Mouse (Mus musculus): ENCODE data around the gene Mcts2. TPM values are rescaled to one million over a fixed set of nuclear protein-coding genes. Genes with fewer than 3 reads are reported as not detected.
"Not testable (repeated sequence)": the region's sequence is repeated elsewhere in the genome, so short reads cannot be mapped to it uniquely, and the experiment has no call there.

The Mcts2 gene
- polyA plus RNA-seq, 1 experiment: 27.0 TPM

DNA sequence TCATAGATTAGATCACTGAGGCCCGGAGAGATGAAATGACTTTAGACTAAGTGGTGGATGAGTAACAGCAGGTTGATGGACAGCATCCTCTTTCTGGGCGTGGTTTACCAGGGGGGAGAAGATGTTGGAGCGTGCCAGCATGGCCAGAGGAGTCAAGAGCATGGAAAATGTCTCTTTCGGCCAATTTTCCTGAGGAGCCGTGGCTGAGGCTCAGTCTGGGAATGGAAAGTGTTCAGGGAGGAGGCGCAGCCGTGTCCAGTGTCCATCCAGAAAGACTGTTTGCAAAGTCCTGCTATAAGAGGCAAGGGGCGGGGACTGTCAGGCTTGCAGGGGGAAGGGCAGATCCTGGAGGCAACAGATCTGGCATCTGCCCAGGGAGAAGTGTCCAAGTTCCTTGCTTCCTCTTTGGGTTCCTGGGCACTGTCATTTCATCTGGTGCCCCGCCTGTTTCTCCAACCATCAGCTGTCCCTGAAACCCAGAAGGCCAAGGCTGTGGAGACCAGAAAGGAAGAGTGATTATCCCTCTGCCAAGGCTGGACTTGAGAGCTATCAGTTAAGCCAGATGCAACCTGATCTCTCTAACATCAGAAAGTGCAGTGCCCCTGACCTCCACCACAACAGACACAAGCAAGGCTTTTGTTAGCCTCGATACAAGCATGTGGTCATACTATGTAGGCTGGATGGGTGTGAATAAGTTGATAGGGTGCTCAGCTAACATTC, 33.8 kb upstream of the Mcts2 start:
- Histone ChIP-seq H3K27me3 (ENCODE audit: control insufficient read depth, insufficient read depth, insufficient read length) (no peaks in the 10 kb centered on the region), H3K4me3 (no peak overlapping the region), H3K79me2 (ENCODE audit: control insufficient read depth, insufficient read depth) (no peaks in the 10 kb centered on the region), H3K36me3 (ENCODE audit: control insufficient read depth, insufficient read depth) (no peaks in the 10 kb centered on the region), H3ac (ENCODE audit: control insufficient read depth, insufficient read length) (no peak overlapping the region), H3K4me2 (ENCODE audit: low read depth) (peak overlapping the region; percentile 78)
- TF ChIP-seq CEBPB (IDR thresholded peaks at IDR 0.05; ENCODE audit: insufficient read depth, poor library complexity, severe bottlenecking): no peak
- no peak for TF ChIP-seq E2F4 (IDR thresholded peaks at IDR 0.05; ENCODE audit: insufficient read depth)
- TF ChIP-seq MYOG (IDR thresholded peaks at IDR 0.05; ENCODE audit: control insufficient read depth in 1 of 3, insufficient read depth in 1 of 3, insufficient read length in 2 of 3, low read depth in 2 of 3): peak in 2 of 3 experiments; percentile 3 to 47

DNA sequence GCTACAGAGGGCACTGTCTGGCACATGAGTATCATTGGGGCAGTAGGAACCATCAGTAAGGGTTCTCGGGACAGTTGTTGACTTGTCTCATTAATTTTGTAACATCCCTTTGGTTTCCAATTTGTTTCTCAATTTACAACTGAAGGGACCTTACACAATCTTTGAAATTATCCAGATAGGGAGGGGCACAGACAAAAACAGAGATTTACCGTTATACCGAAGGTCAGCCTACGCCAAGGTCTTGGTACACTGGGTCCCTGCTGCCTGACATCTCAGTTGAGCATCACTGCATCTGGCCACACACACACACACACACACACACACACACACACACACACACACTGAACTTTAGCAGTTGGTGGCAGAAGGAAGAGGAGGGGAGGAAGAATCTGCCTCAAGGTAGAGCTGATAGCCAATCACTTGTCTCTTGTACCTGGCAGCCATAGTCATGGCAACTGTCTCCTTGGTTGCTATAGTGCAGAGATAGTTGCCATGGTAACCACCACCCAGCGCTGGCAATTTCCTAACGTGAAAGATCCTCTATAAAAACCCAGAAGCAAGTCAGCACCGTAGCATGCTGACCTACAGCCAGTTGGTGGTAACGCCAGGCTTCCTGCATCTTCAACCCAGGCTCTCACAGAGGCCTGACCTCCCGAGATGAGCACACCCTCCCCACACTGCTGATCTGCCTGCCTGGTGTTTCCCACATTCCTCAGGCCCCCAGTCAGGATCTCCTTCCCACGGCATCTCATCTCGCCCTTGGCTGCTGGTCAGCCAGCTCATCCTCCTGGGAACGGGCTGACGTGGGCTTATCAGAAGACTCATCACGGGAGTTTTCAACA, 32.7 kb upstream of the Mcts2 start:
- H3K79me2 ChIP-seq (ENCODE audit: control insufficient read depth, insufficient read depth): no peaks in the 10 kb centered on the region
- H3K36me3 ChIP-seq (ENCODE audit: control insufficient read depth, insufficient read depth): no peaks in the 10 kb centered on the region
- H3ac ChIP-seq (ENCODE audit: control insufficient read depth, insufficient read length): no peak overlapping the region
- H3K4me2 ChIP-seq (ENCODE audit: low read depth): peak overlapping the region; percentile 78
- TF ChIP-seq MYOD1 (IDR thresholded peaks at IDR 0.05; ENCODE audit: control insufficient read depth in 1 of 3, insufficient read length in 2 of 3, low read depth in 2 of 3) (peak in 1 of 3 experiments; percentile 6), TCF12 (IDR thresholded peaks at IDR 0.05; ENCODE audit: insufficient read depth, poor library complexity, severe bottlenecking) (no peak)
- no peak overlapping the region for H3K4me3 ChIP-seq
- H3K27me3 ChIP-seq (ENCODE audit: control insufficient read depth, insufficient read depth, insufficient read length): no peaks in the 10 kb centered on the region

DNA sequence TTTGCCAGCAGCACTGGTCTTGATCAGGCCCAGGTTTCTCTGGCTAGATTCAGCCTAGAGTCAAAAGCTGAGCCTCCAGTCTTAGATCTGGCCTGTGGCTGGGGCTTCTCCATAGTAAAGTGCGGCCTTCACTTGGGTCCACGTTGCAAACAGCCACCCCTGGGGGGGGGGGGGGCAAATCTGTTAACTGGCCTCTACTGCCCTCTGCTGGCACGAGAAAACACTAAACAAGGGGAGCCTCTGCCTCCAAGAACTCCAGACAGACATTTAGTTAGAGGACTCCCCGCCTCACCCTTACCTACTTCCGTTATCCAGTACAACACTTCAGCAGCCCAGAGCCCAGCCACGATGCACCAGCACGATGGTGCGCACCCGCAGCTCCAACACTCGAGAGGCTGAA, 29.4 kb upstream of the Mcts2 start:
- Histone ChIP-seq H3ac (ENCODE audit: control insufficient read depth, insufficient read length) (no peak overlapping the region), H3K4me2 (ENCODE audit: low read depth) (no peak overlapping the region), H3K4me3 (no peak overlapping the region), H3K79me2 (ENCODE audit: control insufficient read depth, insufficient read depth) (no peaks in the 10 kb centered on the region), H3K36me3 (ENCODE audit: control insufficient read depth, insufficient read depth) (no peaks in the 10 kb centered on the region), H3K27me3 (ENCODE audit: control insufficient read depth, insufficient read depth, insufficient read length) (no peaks in the 10 kb centered on the region)
- TF ChIP-seq MYOD1 (IDR thresholded peaks at IDR 0.05; ENCODE audit: control insufficient read depth in 1 of 3, insufficient read length in 2 of 3, low read depth in 2 of 3): no peak

DNA sequence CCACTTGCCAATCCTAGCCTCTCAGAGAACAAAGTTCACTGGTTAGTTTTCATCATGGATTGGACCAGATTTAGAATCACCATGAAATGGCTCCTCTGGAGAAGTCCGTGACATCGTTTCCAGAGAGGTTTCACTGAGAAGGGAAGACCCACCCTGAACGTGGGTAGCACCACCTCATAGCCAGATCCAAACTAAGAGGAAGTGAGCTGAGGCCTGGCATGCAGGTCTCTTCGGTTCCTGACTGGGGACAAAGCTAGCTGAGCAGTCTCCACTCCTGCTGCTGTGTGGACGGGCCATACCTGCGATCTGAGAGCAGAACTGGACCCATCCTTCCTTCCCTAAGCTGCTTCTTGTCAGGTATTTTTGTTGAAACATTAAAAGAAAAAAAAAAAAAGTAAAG, 25.7 kb upstream of the Mcts2 start:
- no peak for TF ChIP-seq TCF12 (IDR thresholded peaks at IDR 0.05; ENCODE audit: insufficient read depth, poor library complexity, severe bottlenecking)
- Histone ChIP-seq H3K79me2 (ENCODE audit: control insufficient read depth, insufficient read depth) (no peaks in the 10 kb centered on the region), H3K4me2 (ENCODE audit: low read depth) (no peak overlapping the region), H3K27me3 (ENCODE audit: control insufficient read depth, insufficient read depth, insufficient read length) (no peaks in the 10 kb centered on the region), H3ac (ENCODE audit: control insufficient read depth, insufficient read length) (no peak overlapping the region), H3K4me3 (no peak overlapping the region), H3K36me3 (ENCODE audit: control insufficient read depth, insufficient read depth) (no peaks in the 10 kb centered on the region)

DNA sequence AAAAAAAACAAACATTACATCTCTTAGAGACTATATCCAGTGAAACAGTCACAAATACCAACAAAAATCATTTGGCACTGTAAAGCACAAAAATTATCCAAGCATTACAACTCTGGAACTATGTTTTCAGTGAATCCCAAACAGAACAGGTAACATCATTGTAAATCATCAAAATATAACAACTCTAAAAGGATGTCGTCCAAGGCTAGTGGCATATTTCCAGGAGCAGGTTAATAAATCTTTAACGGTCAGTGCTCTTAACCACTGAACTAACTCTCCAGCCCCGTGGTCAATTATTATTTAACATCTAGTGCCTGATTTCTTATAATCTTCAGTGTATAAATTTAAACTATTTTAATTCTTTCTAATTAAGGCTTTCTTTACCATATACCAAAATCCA, 20.6 kb upstream of the Mcts2 start:
- H3K36me3 ChIP-seq (ENCODE audit: control insufficient read depth, insufficient read depth); H3ac ChIP-seq (ENCODE audit: control insufficient read depth, insufficient read length); H3K27me3 ChIP-seq (ENCODE audit: control insufficient read depth, insufficient read depth, insufficient read length); H3K4me3 ChIP-seq; H3K4me2 ChIP-seq (ENCODE audit: low read depth): not testable (repeated sequence)
- H3K79me2 ChIP-seq (ENCODE audit: control insufficient read depth, insufficient read depth): peaks cover 17% of the 10 kb centered on the region

DNA sequence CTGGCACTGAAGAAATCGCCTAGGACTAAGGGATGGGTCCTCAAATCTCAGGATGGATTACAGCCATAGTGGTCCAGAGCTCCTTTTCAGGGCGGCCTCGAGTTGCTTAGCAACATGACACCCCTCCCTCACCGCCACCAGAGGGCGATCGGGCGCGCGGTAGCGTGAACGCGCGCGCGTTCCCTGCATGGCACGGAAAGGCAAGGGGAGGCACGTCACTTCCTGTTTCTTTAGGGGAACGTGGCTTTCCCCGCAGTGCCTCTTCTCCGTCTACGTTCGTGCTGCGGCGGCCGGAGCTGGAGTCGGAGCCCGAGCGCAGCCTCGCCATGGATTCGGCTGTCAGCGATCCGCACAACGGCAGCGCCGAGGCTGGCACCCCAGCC, 17.6 kb upstream of the Mcts2 start, which contains the start of gene H13:
H13 (plus strand) TSS at position 206 of the 383 bp plus-strand sequence.
- H3K27me3 ChIP-seq (ENCODE audit: control insufficient read depth, insufficient read depth, insufficient read length): no peaks in the 10 kb centered on the region
- peak within 1 kb of the TSS; percentile 88 for H3ac ChIP-seq (ENCODE audit: control insufficient read depth, insufficient read length)
- peak within 1 kb of the TSS; percentile 90 for H3K4me3 ChIP-seq
- peak within 1 kb of the TSS; percentile 97 for H3K4me2 ChIP-seq (ENCODE audit: low read depth)
- H3K36me3 ChIP-seq (ENCODE audit: control insufficient read depth, insufficient read depth): no peaks in the 10 kb centered on the region
- peaks cover 48% of the 10 kb centered on the region for H3K79me2 ChIP-seq (ENCODE audit: control insufficient read depth, insufficient read depth)
- TF ChIP-seq CEBPB (IDR thresholded peaks at IDR 0.05; ENCODE audit: insufficient read depth, poor library complexity, severe bottlenecking): no peak
- TF ChIP-seq E2F4 (IDR thresholded peaks at IDR 0.05; ENCODE audit: insufficient read depth): no peak
- TF ChIP-seq TCF3 (IDR thresholded peaks at IDR 0.05; ENCODE audit: insufficient read length, low read depth): no peak
- TF ChIP-seq MAX (IDR thresholded peaks at IDR 0.05; ENCODE audit: low read depth): peak; percentile 76
- no peak for TF ChIP-seq MYOD1 (IDR thresholded peaks at IDR 0.05; ENCODE audit: control insufficient read depth in 1 of 3, insufficient read length in 2 of 3, low read depth in 2 of 3)
- TF ChIP-seq MYOG (IDR thresholded peaks at IDR 0.05; ENCODE audit: control insufficient read depth in 1 of 3, insufficient read depth in 1 of 3, insufficient read length in 2 of 3, low read depth in 2 of 3): peak in 1 of 3 experiments; percentile 6
- TF ChIP-seq REST (IDR thresholded peaks at IDR 0.05; ENCODE audit: insufficient read depth, insufficient read length): no peak
- TF ChIP-seq SRF (IDR thresholded peaks at IDR 0.05; ENCODE audit: control insufficient read depth, insufficient read length, low read depth): peak; percentile 83
- TF ChIP-seq POLR2AphosphoS2 (IDR thresholded peaks at IDR 0.05; ENCODE audit: insufficient read length, low read depth): peak; percentile 99
- no peak for TF ChIP-seq USF1 (IDR thresholded peaks at IDR 0.05; ENCODE audit: low read depth)
- no peak for TF ChIP-seq TCF12 (IDR thresholded peaks at IDR 0.05; ENCODE audit: insufficient read depth, poor library complexity, severe bottlenecking)
- TF ChIP-seq POLR2A (IDR thresholded peaks at IDR 0.05; ENCODE audit: insufficient read length, low read depth): peak; percentile 97

Measured in myocyte (in vitro differentiated cells).